Mouse (Mus musculus) lung, postnatal 14 days (tissue): ENCODE results near the gene Zzz3.

ENCODE experiments used
- DNase-seq: peaks from one replicate; pipeline ENCODE4 v3.0.0; 2021

Gene Zzz3

DNA sequence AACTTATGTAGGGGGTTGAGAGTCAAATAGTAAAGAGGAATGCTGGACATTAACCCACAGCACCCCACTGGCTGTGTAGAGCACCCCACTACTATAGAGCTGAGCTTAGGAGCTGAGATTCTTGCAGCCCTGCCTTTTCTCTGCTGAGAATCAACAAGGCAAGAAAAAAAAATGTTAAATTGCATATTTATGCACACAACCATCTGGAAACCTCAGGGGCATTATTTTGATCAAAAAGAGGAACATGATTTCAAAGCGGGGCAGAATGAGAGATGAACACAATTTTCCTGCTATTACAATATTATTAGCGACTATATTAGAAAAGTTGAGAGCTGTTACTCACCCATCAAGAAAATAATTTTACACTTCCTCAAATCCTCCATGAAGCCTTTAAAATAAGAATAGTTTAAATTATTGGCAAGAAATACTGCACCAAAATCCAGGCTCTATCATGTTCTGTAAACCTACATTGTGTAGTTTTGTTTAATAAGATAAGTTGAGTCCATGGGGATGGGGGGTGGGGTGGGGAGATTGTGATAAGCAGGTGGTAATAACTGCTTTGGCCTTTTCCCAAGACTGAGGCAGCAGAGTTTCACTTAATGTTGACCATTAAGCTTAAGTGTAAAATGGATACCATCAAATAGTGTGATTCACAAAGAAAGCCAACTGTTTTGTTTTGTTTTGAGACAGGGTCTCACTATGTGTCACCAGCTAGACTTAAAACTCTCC lies 103.9 kb downstream of the Zzz3 start:
- no peak for DNase-seq

DNA sequence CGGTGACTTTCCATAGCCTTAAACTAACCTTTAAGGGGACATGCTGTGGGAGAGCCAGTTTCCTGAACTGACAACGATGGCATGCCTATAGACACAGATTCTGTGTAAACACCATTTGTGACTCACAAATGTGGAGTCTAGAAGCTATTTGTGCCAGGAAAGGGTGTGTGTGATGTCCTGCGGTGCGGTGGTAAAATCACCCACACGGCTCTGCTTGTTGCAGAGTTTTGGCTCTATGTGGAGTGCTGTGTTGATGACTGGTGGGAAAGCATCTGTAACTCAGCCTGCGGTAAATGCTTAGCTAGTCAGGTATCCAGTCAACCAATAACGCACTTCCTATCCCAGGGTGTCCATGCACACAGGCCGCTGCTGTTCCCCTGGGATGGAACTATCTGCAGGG lies 112.6 kb downstream of the Zzz3 start:
- DNase-seq = no peak

DNA sequence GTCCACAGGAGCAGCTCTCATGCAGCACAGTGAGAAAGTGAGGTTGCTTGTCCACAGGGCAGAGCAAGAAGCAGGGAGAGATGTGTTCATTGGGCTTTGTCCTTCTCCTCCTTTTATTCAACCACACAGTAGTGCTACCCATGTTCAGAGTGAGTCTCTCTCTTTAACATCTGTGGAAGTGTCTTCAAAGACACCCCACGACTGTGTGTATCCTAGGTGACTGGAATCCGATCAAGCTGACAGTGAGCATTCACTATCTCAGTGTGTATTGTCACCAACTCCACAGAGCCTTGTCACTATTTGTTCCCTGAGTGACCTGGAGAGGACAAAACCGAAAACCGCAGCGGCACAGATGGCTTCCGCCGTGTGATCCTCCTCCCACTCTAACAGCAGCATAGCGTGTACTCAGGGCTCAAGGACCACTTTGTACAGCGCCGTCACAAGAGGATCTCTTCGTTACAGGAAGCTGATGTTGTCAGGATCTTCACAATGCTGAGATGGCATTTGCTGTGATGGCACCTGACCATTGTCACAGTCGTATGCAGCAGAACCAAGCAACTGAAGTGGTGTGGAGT lies 113.2 kb downstream of the Zzz3 start:
- no peak for DNase-seq

DNA sequence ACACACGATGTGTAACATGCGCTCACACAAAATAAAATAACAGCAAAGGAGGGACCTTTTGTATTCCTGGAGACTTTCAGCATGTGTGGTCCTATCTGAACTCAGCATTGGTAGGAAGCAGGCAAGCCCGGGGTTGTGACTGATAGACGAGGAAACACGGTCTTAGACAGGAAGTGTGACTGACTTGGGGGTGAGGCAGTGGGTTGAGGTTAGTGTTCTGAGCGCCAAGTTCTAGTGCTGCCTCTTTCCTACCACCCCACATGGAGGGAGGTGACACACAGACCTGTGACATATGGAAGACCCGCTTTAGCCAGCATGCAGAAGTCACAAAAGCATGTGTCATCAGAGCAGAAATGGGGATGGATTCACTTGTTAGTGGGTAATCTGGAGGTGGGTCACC lies 114.0 kb downstream of the Zzz3 start:
- no peak for DNase-seq
